Mouse (Mus musculus): Measurements from ENCODE around the gene Zfp791.

GRCm38 (mm10) chr8:85071514-85072281, 51.2 kb downstream of the Zfp791 start, which contains the start of gene Dhps:
- no peak; the same call in 1 of the 2 replicates for TF ChIP-seq CHD2 (IDR thresholded peaks at IDR 0.05; ENCODE audit: low read depth, low read length)
- TF ChIP-seq MAFK (IDR thresholded peaks at IDR 0.05; ENCODE audit: insufficient read depth, low read depth, low read length), result no peak
